Mouse (Mus musculus) G1E (cell line): ENCODE measurements at regions not wholly inside any gene's neighbourhood (a gene's known extent, or its start where the extent isn't known, plus 50 kb on each side); places are given as distances from the start of the nearest gene placed in this dataset.
"Not testable (repeated sequence)": the region's sequence is repeated elsewhere in the genome, so short reads cannot be mapped to it uniquely, and the experiment has no call there.

Experiments
- ATAC-seq: 2 replicates; pipeline ENCODE4 v1.8.0; 2016; ENCODE audit warnings: mild to moderate bottlenecking; ENCODE audit not compliant: insufficient number of reproducible peaks, poor library complexity, low FRiP score, severe bottlenecking; ENCODE audit errors: extremely low read depth
- DNase-seq: peaks from one replicate; pipeline ENCODE4 v3.0.0; 2012; ENCODE audit warnings: low spot score
- H3K27me3 ChIP-seq: 2 replicates; pipeline ENCODE4 v1.6.1; 2012; ENCODE audit warnings: mild to moderate bottlenecking, low read length, inconsistent platforms; ENCODE audit not compliant: insufficient read depth
- H3K36me3 ChIP-seq: replicated peaks from 2 replicates; pipeline ENCODE3; 2012; ENCODE audit warnings: mild to moderate bottlenecking, inconsistent platforms
- H3K4me1 ChIP-seq: 2 replicates; pipeline ENCODE4 v1.6.1; 2012; ENCODE audit warnings: low read depth, low read length, inconsistent platforms, mixed read lengths; ENCODE audit not compliant: insufficient read depth
- H3K4me3 ChIP-seq: 2 replicates; pipeline ENCODE4 v1.5.1; 2012; ENCODE audit warnings: low read depth, mild to moderate bottlenecking, inconsistent platforms, low read length, moderate library complexity, mixed read lengths
- H3K9me3 ChIP-seq: replicated peaks from 2 replicates; pipeline ENCODE4 v1.6.1; 2012; ENCODE audit warnings: inconsistent platforms
- CTCF ChIP-seq: IDR thresholded peaks from 2 replicates; pipeline ENCODE4 v1.5.1; 2012; ENCODE audit warnings: low read depth, low read length, inconsistent platforms, mixed read lengths
- GATA1 ChIP-seq: IDR thresholded peaks from 2 replicates; pipeline ENCODE4 v1.6.1; 2012; ENCODE audit warnings: borderline replicate concordance, low read length, inconsistent platforms, mixed read lengths
- GATA2 ChIP-seq: IDR thresholded peaks from 2 replicates; pipeline ENCODE4 v1.6.1; 2012; ENCODE audit warnings: low read depth, low read length, inconsistent platforms, borderline replicate concordance
- POLR2AphosphoS5 ChIP-seq: IDR thresholded peaks from 2 replicates; pipeline ENCODE4 v1.6.1; 2012; ENCODE audit warnings: low read depth, low read length, inconsistent platforms; ENCODE audit not compliant: insufficient replicate concordance
- TAL1 ChIP-seq: conservative IDR thresholded peaks from 2 replicates; pipeline ENCODE4 v1.6.1; 2012; ENCODE audit warnings: low read depth, low read length, inconsistent platforms, mixed read lengths

DNA sequence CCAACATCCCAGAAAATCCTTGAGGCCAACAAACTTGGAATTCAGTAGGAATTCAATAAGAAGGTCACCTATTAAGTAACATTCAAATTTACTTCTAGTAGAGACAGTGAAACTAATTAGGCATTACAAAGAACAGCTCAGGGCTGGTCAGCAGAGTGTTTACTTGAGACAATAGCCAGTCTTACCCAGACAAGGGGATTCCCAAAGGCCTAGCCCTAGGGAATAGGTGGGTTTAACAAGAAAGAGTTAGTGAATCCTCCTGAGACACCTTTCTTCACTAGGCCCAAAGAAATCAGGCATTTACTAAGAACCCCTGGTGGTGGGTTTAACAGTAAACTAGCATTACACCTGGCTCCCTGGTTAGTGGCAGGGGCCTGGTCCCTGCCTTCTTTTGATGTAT lies 597.7 kb upstream of the Cdh9 start:
- ATAC-seq = no peak

DNA sequence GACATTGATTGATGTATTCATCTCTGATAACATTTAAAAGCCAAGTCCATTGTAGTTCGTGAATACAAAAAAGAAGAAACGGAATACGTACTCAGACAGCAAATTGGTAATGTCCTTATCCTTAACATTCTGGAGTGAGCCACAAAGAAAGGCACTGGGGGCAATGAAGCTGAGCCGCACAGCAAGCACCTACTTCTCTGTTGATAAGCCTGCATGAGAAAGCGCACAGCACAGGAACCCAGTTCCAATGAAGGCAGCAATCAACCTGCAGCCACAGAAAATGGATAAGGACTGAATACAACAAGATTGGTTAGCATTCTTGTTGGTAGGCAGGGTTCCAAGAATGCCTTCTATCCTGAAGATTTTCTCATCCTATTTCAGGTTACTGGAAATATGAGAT lies 570.4 kb upstream of the Cdh9 start:
- Histone ChIP-seq H3K36me3 (no peaks in the 10 kb centered on the region), H3K9me3 (no peaks in the 10 kb centered on the region), H3K4me1 (0 out of 2 replicates have a peak, but pooled peaks cover 2% of the 10 kb centered on the region), H3K27me3 (no peaks in the 10 kb centered on the region), H3K4me3 (no peak overlapping the region)
- no peak for DNase-seq
- ATAC-seq = no peak
- no peak for TF ChIP-seq GATA2
- TF ChIP-seq POLR2AphosphoS5 = no peak
- TF ChIP-seq GATA1 = no peak
- no peak for TF ChIP-seq CTCF
- TF ChIP-seq TAL1 = no peak

More for the DNA sequence above, 597.7 kb upstream of the Cdh9 start:
- H3K4me3 ChIP-seq = no peak overlapping the region
- TF ChIP-seq POLR2AphosphoS5 (no peak), CTCF (no peak), TAL1 (no peak), GATA2 (no peak), GATA1 (no peak)
- DNase-seq = no peak
- H3K9me3 ChIP-seq = no peaks in the 10 kb centered on the region
- H3K36me3 ChIP-seq = no peaks in the 10 kb centered on the region
- no peaks in the 10 kb centered on the region for H3K27me3 ChIP-seq
- H3K4me1 ChIP-seq = no peaks in the 10 kb centered on the region

DNA sequence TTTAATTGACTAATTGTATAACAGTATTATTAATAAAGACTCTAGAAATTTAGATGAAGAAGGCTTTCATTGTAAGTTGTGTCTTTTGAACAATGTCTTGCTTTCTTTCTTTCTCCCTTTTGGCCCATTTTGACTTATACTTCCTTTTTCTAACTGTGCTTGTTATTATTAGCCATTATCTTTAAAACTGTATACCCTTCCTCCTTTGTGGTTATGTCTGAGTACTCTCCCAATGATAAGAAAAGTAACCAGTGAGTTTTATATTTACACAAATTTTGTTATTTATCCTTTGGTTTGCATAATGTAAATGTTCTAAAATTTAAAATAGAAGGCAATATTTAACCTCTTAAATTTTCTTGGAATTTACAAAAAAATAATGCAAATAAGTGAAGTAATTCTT lies 564.6 kb upstream of the Cdh9 start:
- no peak overlapping the region for H3K4me3 ChIP-seq
- TF ChIP-seq GATA1 = no peak
- no peak for TF ChIP-seq TAL1
- TF ChIP-seq GATA2 = no peak
- no peak for TF ChIP-seq CTCF
- TF ChIP-seq POLR2AphosphoS5 = no peak
- H3K4me1 ChIP-seq = peaks cover 4% of the 10 kb centered on the region; the same call in 1 of the 2 replicates
- no peaks in the 10 kb centered on the region for H3K9me3 ChIP-seq
- DNase-seq = peak; percentile 3
- H3K27me3 ChIP-seq = no peaks in the 10 kb centered on the region
- peak; percentile 73 for ATAC-seq
- no peaks in the 10 kb centered on the region for H3K36me3 ChIP-seq

DNA sequence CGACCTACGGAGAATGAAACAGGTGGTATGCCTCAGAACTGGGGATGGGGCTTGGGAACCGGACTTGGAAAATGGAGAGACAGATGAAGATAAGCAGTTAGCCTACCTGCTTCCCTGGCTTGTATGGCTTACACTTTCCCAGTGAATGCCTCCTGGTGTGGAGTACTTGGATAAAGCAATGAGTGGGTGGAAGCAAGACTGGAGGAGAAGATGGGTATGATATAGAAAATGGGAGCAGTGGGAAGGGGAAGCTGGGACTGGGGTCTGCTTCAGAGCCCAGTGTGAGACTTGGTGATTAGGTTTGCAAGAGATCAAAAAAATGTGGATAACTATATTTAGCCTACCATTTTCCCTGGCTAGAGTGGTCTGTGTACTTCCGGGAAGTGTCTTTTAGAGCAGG lies 515.2 kb upstream of the Cdh9 start:
- no peaks in the 10 kb centered on the region for H3K27me3 ChIP-seq
- H3K4me3 ChIP-seq = no peak overlapping the region
- peaks cover 6% of the 10 kb centered on the region for H3K9me3 ChIP-seq
- ATAC-seq (peak; percentile 4; the same call in 1 of the 2 replicates), DNase-seq (no peak)
- TF ChIP-seq TAL1 (no peak), GATA1 (no peak), POLR2AphosphoS5 (no peak)
- no peaks in the 10 kb centered on the region for H3K4me1 ChIP-seq
- no peaks in the 10 kb centered on the region for H3K36me3 ChIP-seq

DNA sequence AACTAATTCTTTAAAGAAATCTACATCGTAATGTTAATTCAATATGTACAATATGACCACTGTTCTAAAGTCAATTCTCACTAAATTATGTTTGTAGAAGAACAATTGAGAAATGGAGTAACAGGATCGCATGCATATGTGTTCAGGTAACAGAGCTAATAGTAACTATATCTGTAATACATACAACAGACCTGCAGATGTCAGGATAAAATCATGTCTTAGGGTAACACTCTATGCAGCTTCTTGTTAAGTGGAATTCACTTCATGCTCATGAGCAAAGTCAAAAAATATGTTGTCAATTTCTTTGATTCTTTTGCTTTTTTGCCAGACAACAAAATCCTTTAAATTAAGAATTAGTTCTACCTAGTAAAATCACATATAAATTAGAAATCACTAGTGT lies 506.9 kb upstream of the Cdh9 start:
- ATAC-seq = peak; percentile 57; the same call in 1 of the 2 replicates
- no peak for DNase-seq
- H3K4me1 ChIP-seq = no peaks in the 10 kb centered on the region
- no peaks in the 10 kb centered on the region for H3K27me3 ChIP-seq
- H3K9me3 ChIP-seq = peaks cover 5% of the 10 kb centered on the region; the same call in 1 of the 2 replicates
- H3K4me3 ChIP-seq = no peak overlapping the region
- H3K36me3 ChIP-seq = peaks cover 2% of the 10 kb centered on the region
- TF ChIP-seq GATA1 = no peak

DNA sequence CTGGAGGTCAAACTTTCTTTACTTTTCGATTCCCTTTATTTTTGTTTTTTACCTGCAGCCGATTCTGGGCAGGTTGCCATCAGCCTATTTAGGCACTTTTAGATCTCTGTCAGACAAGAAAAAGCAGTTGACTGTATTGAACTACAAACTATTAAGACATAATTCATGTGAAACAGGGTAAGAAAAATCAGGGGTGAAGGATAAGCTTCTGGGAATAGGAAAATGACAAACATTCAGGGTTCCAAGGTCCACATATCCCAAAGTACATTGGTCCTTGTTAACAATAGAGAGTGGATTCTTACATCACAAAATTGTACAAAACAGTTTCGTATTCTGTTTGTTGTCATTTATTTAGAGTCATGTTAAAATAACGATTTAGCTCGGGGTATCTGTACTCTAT lies 480.0 kb upstream of the Cdh9 start:
- no peaks in the 10 kb centered on the region for H3K27me3 ChIP-seq
- no peak for TF ChIP-seq GATA1
- TF ChIP-seq GATA2 = no peak
- TF ChIP-seq POLR2AphosphoS5 = no peak
- no peak for TF ChIP-seq CTCF
- no peak for TF ChIP-seq TAL1
- ATAC-seq (no peak), DNase-seq (no peak)
- no peaks in the 10 kb centered on the region for H3K9me3 ChIP-seq
- H3K36me3 ChIP-seq = no peaks in the 10 kb centered on the region
- H3K4me3 ChIP-seq = no peak overlapping the region
- H3K4me1 ChIP-seq = no peaks in the 10 kb centered on the region

DNA sequence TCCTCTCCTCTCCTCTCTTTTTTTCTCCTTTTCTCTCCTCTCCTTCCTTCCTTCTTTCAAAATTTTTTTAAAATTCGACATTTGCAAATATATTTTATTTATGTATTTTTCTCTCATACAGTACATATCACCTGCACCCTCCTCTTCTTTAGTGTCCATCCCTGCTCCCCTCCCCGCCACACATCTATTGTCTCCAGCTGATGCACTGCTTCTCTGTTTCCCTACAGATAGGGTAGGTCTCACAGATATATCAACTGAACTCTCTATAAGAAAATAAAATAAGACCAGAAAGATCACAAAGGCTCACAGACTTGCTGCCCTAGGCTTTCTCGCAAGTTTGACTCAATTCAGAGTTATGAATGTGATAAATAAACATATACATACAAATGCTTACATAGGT lies 443.4 kb upstream of the Cdh9 start:
- TF ChIP-seq CTCF = no peak
- no peak for TF ChIP-seq GATA2
- no peak for TF ChIP-seq TAL1
- TF ChIP-seq POLR2AphosphoS5 = no peak
- TF ChIP-seq GATA1 = no peak
- ATAC-seq (no peak), DNase-seq (no peak)
- peaks cover 2% of the 10 kb centered on the region; the same call in 1 of the 2 replicates for H3K4me1 ChIP-seq
- no peaks in the 10 kb centered on the region for H3K9me3 ChIP-seq
- no peak overlapping the region for H3K4me3 ChIP-seq
- no peaks in the 10 kb centered on the region for H3K27me3 ChIP-seq
- no peaks in the 10 kb centered on the region for H3K36me3 ChIP-seq

DNA sequence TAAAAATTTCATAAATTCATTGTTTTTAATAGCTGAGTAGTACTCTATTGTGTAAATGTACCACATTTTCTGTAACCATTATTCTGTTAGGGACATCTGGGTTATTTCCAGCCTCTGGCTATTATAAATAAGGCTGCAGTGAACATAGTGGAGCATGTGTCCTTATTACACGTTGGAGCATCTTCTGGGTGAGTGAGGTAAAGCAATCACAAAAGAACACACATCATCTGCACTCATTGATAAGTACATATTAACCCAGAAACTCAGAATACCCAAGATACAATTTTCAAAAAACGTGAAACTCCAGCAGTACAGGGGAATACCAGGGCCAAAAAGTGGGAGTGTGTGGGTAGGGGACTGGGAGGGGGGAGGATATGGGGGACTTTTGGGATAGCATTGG lies 434.0 kb upstream of the Cdh9 start:
- not testable (repeated sequence) for H3K27me3 ChIP-seq, ATAC-seq, DNase-seq, H3K36me3 ChIP-seq, H3K9me3 ChIP-seq, H3K4me1 ChIP-seq, H3K4me3 ChIP-seq
